Comparison of ENCODE assay signal across 8 mouse cellular contexts in the genomic region with DNA sequence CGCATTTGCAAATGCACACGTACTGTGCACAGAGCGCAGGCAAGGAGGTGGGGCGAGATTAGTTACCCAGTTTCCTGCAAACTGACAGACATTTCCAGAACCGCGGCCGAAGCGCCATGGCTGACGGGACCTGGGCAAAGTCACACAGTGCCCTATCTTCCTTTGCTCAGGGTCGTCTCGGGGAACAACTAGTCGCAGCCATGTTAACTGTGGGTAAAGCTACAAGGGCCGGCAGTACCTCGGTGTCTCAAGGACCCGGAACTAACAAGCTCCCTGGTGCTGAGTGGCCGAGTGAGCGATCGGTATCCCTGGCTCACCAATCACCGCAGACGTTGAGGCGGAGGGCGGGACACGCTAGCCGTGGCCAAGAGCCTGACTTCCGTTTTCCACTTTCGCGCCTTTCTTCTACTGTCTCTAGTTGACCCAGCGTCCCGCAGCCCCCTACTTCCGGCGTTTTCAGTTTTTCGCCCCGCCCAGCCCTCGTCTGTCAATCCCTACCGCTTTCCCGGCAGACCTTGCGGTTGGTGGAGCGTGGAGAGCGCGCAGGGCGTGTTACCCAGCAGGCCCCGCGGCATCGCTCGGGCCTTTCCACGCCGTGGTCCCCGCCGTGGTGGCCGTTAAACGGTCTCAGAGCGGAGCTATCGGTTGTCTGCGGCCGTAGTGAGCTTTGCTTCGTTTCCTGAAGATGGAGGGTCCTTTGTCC. TPM values are rescaled to one million over a fixed set of nuclear protein-coding genes. Genes with fewer than 3 reads are reported as not detected.
DNase-seq lines count a peak whose midpoint lies in the region; ATAC-seq and TF ChIP-seq lines count a peak whose summit lies in the region.

Mrpl18 (minus strand) TSS at position 465 of the 703 bp plus-strand sequence.

- peak within 1 kb of the TSS; percentile 83 for H3K4me2 ChIP-seq in embryonic facial prominence, embryonic 15.5 days (replicated peaks)
- peak within 1 kb of the TSS; percentile 84 for H3K4me2 ChIP-seq in limb, embryonic 14.5 days (replicated peaks; ENCODE audit: low read depth, low read length, severe bottlenecking)
- peak within 1 kb of the TSS; percentile 82 for H3K4me2 ChIP-seq in midbrain, postnatal 0 days (ENCODE audit: low read depth, low read length, poor library complexity, severe bottlenecking)

- TF ChIP-seq POLR2A in bone marrow, adult 2 months (IDR thresholded peaks at IDR 0.05; ENCODE audit: borderline replicate concordance, control insufficient read depth, low read depth, low read length), result peak; percentile 71; the same call in 1 of the 2 replicates
- TF ChIP-seq POLR2A in limb, embryonic 14.5 days (IDR thresholded peaks at IDR 0.05; ENCODE audit: borderline replicate concordance, extremely low read depth, insufficient read depth, insufficient read length), result peak; percentile 90; the same call in 1 of the 2 replicates

- H3K36me3 ChIP-seq in embryonic facial prominence, embryonic 15.5 days, result peaks cover 52% of the 10 kb centered on the region
- peaks cover 62% of the 10 kb centered on the region for H3K36me3 ChIP-seq in limb, embryonic 14.5 days (ENCODE audit: control insufficient read depth, insufficient read depth, low read length)
- H3K36me3 ChIP-seq in midbrain, postnatal 0 days (ENCODE audit: insufficient read depth, low read length), result peaks cover 25% of the 10 kb centered on the region

- H3K27ac ChIP-seq in bone marrow, adult 2 months (ENCODE audit: control insufficient read depth, insufficient read depth, low read depth, low read length, poor library complexity), result peak within 1 kb of the TSS; percentile 82
- H3K27ac ChIP-seq in embryonic facial prominence, embryonic 15.5 days (replicated peaks), result peak within 1 kb of the TSS; percentile 91
- H3K27ac ChIP-seq in limb, embryonic 14.5 days (replicated peaks; ENCODE audit: low read depth, low read length), result peak within 1 kb of the TSS; percentile 93
- peak within 1 kb of the TSS; percentile 88 for H3K27ac ChIP-seq in midbrain, postnatal 0 days (ENCODE audit: low read depth, low read length)

- peak within 1 kb of the TSS; percentile 96 for H3K9ac ChIP-seq in embryonic facial prominence, embryonic 15.5 days
- H3K9ac ChIP-seq in limb, embryonic 14.5 days (ENCODE audit: low read depth, low read length, severe bottlenecking), result peak within 1 kb of the TSS; percentile 99
- H3K9ac ChIP-seq in midbrain, postnatal 0 days (replicated peaks; ENCODE audit: low read length, poor library complexity, severe bottlenecking), result peak within 1 kb of the TSS; percentile 90

- peak within 1 kb of the TSS; percentile 94 for H3K4me3 ChIP-seq in bone marrow, adult 2 months (replicated peaks; ENCODE audit: control insufficient read depth, low read depth, low read length)
- H3K4me3 ChIP-seq in embryonic facial prominence, embryonic 15.5 days (replicated peaks), result peak within 1 kb of the TSS; percentile 93
- H3K4me3 ChIP-seq in limb, embryonic 14.5 days (replicated peaks; ENCODE audit: low read length), result peak within 1 kb of the TSS; percentile 94
- H3K4me3 ChIP-seq in midbrain, postnatal 0 days (ENCODE audit: low read depth, low read length), result peak within 1 kb of the TSS; percentile 71

- H3K27me3 ChIP-seq in embryonic facial prominence, embryonic 15.5 days, result no peaks in the 10 kb centered on the region
- no peaks in the 10 kb centered on the region for H3K27me3 ChIP-seq in limb, embryonic 14.5 days (ENCODE audit: control insufficient read depth, insufficient read depth, low read length)
- no peaks in the 10 kb centered on the region for H3K27me3 ChIP-seq in midbrain, postnatal 0 days (ENCODE audit: insufficient read depth, low read length)

- H3K9me3 ChIP-seq in embryonic facial prominence, embryonic 15.5 days (replicated peaks), result no peaks in the 10 kb centered on the region
- no peaks in the 10 kb centered on the region for H3K9me3 ChIP-seq in limb, embryonic 14.5 days (ENCODE audit: control insufficient read depth, low read length)
- no peaks in the 10 kb centered on the region for H3K9me3 ChIP-seq in midbrain, postnatal 0 days (ENCODE audit: low read length)

- no peaks in the 10 kb centered on the region for H3K4me1 ChIP-seq in bone marrow, adult 2 months (ENCODE audit: control insufficient read depth, insufficient read depth, low read length)
- H3K4me1 ChIP-seq in embryonic facial prominence, embryonic 15.5 days, result 0 out of 2 replicates have a peak, but pooled peaks cover 3% of the 10 kb centered on the region
- H3K4me1 ChIP-seq in limb, embryonic 14.5 days (ENCODE audit: control insufficient read depth, insufficient read depth, low read length), result peaks cover 9% of the 10 kb centered on the region; the same call in 1 of the 2 replicates
- no peaks in the 10 kb centered on the region for H3K4me1 ChIP-seq in midbrain, postnatal 0 days (ENCODE audit: insufficient read depth, low read length)

- peak; percentile 99 for DNase-seq in 416B (ENCODE audit: low read depth)
- DNase-seq in heart, adult 8-10 months (ENCODE audit: low spot score), result peak; percentile 99
- peak; percentile 100 for DNase-seq in kidney, adult 9 months
- peak; percentile 100 for DNase-seq in limb, embryonic 14.5 days (ENCODE audit: low spot score)
- peak; percentile 100 for DNase-seq in midbrain, postnatal 0 days (ENCODE audit: low spot score)
- DNase-seq in spleen, postnatal 14 days (ENCODE audit: low spot score in 2 of 2), result peak; percentile 94

- WGBS in bone marrow, adult 2 months, result under 1% methylated on average over 56 of the region's 56 CpGs
- under 1% methylated on average over 56 of the region's 56 CpGs for WGBS in embryonic facial prominence, embryonic 15.5 days
- under 1% methylated on average over 46 of the region's 56 CpGs for WGBS in limb, embryonic 14.5 days
- WGBS in midbrain, postnatal 0 days, result under 1% methylated on average over 56 of the region's 56 CpGs

- peak; percentile 99 for ATAC-seq in embryonic facial prominence, embryonic 15.5 days (ENCODE audit: insufficient number of reproducible peaks, low FRiP score, low TSS enrichment, low read depth)
- ATAC-seq in limb, embryonic 14.5 days (ENCODE audit: low FRiP score, low read depth), result peak; percentile 99
- peak; percentile 99 for ATAC-seq in midbrain, postnatal 0 days (ENCODE audit: low FRiP score)

- no peak for TF ChIP-seq CTCF in bone marrow, adult 2 months (IDR thresholded peaks at IDR 0.05; ENCODE audit: control insufficient read depth, insufficient read depth, low read length)
- no peak for TF ChIP-seq CTCF in midbrain, postnatal 0 days (IDR thresholded peaks at IDR 0.05)

RNA-seq across cellular contexts. Expression of gene Mrpl18, which starts in this region (rescaled TPM):
- 34.1 and 37.8 TPM in 2 replicates for polyA plus RNA-seq in bone marrow, adult 2 months (2011; ENCODE audit: insufficient read depth, insufficient read length, low replicate concordance, missing spikeins)
- 135 TPM in 2 replicates for polyA plus RNA-seq in embryonic facial prominence, embryonic 15.5 days (2015; fragmentation: Nextera tagmentation; extraction: Ambion mirVana)
- 100 to 1,000 TPM; 161 to 175 (median 169) TPM for total RNA-seq in heart, adult 8-10 months (2022)
- polyA plus RNA-seq in limb, embryonic 14.5 days (2012; rRNA removed), result 47.4 and 66.4 TPM in 2 replicates
- 127 and 135 TPM in 2 replicates for polyA plus RNA-seq in limb, embryonic 14.5 days (2014; fragmentation: Nextera tagmentation; extraction: Ambion mirVana)
- total RNA-seq in midbrain, postnatal 0 days (2014; rRNA removed), result 34.0 TPM in 2 replicates
- polyA plus RNA-seq in midbrain, postnatal 0 days (2015; fragmentation: Nextera tagmentation; extraction: Ambion mirVana), result 111 and 118 TPM in 2 replicates

Comparison
In these comparisons a context has a peak if more than half of its experiments do, and no peak if none do; other contexts are left out.
1. Peak in every context shown above with its lines: DNase-seq, ATAC-seq, H3K4me3 ChIP-seq and H3K27ac ChIP-seq.